Mouse (Mus musculus) testis, adult 2 months (tissue): ENCODE results near the gene Zfp280b.

Experiments
- CTCF ChIP-seq: fragments of 200-500 bp; IDR thresholded peaks from 2 replicates; pipeline ENCODE4 v1.5.1; 2012; ENCODE audit warnings: low read depth, mild to moderate bottlenecking, inconsistent platforms, low read length, moderate library complexity; ENCODE audit not compliant: control insufficient read depth, insufficient read depth, insufficient replicate concordance
- POLR2A ChIP-seq: fragments of 200-500 bp; IDR thresholded peaks from 2 replicates; pipeline ENCODE4 v1.6.1; 2012; ENCODE audit warnings: low read depth, mild to moderate bottlenecking, inconsistent platforms, low read length, moderate library complexity; ENCODE audit not compliant: control insufficient read depth

GRCm38 (mm10) chr10:75990430-75991042, 41.9 kb upstream of the Zfp280b start:
- TF ChIP-seq CTCF (no peak), POLR2A (no peak)
